Comparison of ENCODE assay signal across 8 mouse cellular contexts in the genomic region with DNA sequence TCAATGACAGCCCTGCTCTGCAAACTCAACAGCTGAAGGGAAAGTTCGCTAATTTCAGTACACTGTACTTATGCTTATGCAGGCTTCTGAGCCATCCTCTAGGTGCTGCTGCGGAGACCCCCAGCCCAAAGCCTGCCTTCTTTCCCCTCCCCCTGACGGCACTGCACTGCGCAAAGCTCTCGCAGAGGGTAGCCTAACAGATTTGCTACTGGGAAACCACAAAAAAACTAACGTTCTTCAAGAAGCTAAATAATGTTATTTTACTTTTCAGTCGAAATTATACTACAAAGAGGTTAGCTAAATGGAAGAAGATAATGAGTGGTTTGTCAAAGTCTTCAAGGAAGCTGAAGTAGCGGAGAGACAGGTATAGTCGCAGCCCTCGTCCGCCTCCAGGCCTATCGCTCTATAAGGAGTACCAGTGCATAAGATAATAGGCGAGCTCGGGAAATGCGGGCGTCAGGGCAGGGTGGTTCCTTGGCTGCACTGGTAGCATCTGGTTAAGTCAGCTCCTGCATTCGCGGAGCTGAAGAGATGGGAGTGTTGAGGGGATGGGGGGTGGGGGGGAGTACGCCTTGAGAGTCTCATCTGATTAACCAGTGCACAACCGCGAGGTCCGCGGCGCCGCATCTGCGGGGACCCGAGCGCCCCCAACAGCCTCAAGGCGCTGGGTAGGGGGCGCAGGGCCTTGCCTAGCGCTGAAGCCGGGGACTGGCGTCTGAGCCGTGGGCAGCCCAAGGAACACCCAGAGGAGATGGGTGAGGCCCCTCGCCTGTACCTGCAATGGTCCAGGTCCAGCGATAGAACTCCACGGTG. TPM values are rescaled to one million over a fixed set of nuclear protein-coding genes. Genes with fewer than 3 reads are reported as not detected.
DNase-seq lines count a peak whose midpoint lies in the region; ATAC-seq and TF ChIP-seq lines count a peak whose summit lies in the region.

No protein-coding gene starts in this region.

- TF ChIP-seq CTCF in gastrocnemius, adult 2 months (IDR thresholded peaks at IDR 0.05): no peak
- TF ChIP-seq CTCF in C2C12 (IDR thresholded peaks at IDR 0.05; ENCODE audit: control insufficient read depth, insufficient read depth, insufficient read length): no peak

- no peaks in the 10 kb centered on the region for H3K36me3 ChIP-seq in C2C12 (ENCODE audit: control insufficient read depth, insufficient read depth)

- H3ac ChIP-seq in C2C12 (ENCODE audit: control insufficient read depth, insufficient read length, low read depth): peak overlapping the region; percentile 49

- intact Hi-C loops in gastrocnemius, adult 2 months (cut with DNase I): no loop called here
- intact Hi-C loops in left cerebral cortex, postnatal 36 days (cut with DNase I): loop anchor here (1.0 kb wide), 1 partner anchor 29 kb away; a partner anchor contains a TSS

- no peaks in the 10 kb centered on the region for H3K27me3 ChIP-seq in C2C12 (ENCODE audit: control insufficient read depth, insufficient read depth, insufficient read length)

- H3K27ac ChIP-seq in gastrocnemius, adult 2 months: no peak overlapping the region

- DNase-seq in gastrocnemius, adult 2 months: no peak
- DNase-seq in gastrocnemius, postnatal 4 days (ENCODE audit: low spot score in 2 of 2): no peak
- DNase-seq in cerebellum, adult 9-10 months: peak; percentile 53
- peak; percentile 49 to 51 for DNase-seq in left cerebral cortex, postnatal 36 days (ENCODE audit: low spot score in 2 of 2)
- DNase-seq in neural tube, embryonic 10.5 days (ENCODE audit: extremely low spot score, low spot score): peak; percentile 43
- DNase-seq in spleen, postnatal 36 days (ENCODE audit: low spot score in 2 of 2): no peak

- peak overlapping the region; percentile 79 for H3K4me3 ChIP-seq in gastrocnemius, adult 2 months
- peak overlapping the region; percentile 23 for H3K4me3 ChIP-seq in C2C12 (ENCODE audit: insufficient read depth, poor library complexity, severe bottlenecking)

- H3K79me2 ChIP-seq in C2C12 (ENCODE audit: control insufficient read depth, insufficient read depth): no peaks in the 10 kb centered on the region

- H3K79me3 ChIP-seq in C2C12 (ENCODE audit: low read depth): no peaks in the 10 kb centered on the region

- ATAC-seq in granulocyte monocyte progenitor cell, adult 5-6 weeks (replicated peaks; ENCODE audit: poor library complexity, severe bottlenecking): peak; percentile 6

TF ChIP-seq in C2C12, 6 proteins besides CTCF, POLR2A, EP300 and RAD21:
- TF ChIP-seq CEBPB (IDR thresholded peaks at IDR 0.05; ENCODE audit: low read depth) (no peak), FOSL1 (IDR thresholded peaks at IDR 0.05; ENCODE audit: insufficient read depth, low read length, poor library complexity, severe bottlenecking) (no peak), USF1 (IDR thresholded peaks at IDR 0.05; ENCODE audit: low read depth) (no peak), MYOG (IDR thresholded peaks at IDR 0.05; ENCODE audit: control insufficient read depth, extremely low read depth, insufficient read length) (no peak)

RNA-seq across cellular contexts. Expression of a gene that starts 0.7 kb away (rescaled TPM):
- total RNA-seq in gastrocnemius, adult 2 months (2021): under 1 TPM; 0.08 to 0.25 TPM
- total RNA-seq in gastrocnemius, postnatal 4 days (2021): 1 to 10 TPM; 1.0 to 1.2 TPM
- 5.1 TPM for polyA plus RNA-seq in C2C12 (2012; fragmentation: generic; extraction: Trizol)
- not detected in 2 replicates for total RNA-seq in granulocyte monocyte progenitor cell, adult 5-6 weeks (2014; fragmentation: Nextera tagmentation)
- total RNA-seq in granulocyte monocyte progenitor cell, adult 5-6 weeks (2017): not detected in 2 replicates
- total RNA-seq in left cerebral cortex, postnatal 36 days (2021): 10 to 100 TPM; 70.8 to 78.0 TPM

RNA-seq across cellular contexts. Expression of a gene that starts 29.1 kb away (rescaled TPM):
- under 1 TPM; 0.08 to 0.14 TPM for total RNA-seq in gastrocnemius, adult 2 months (2021)
- 1 to 10 TPM; 9.4 to 9.7 TPM for total RNA-seq in gastrocnemius, postnatal 4 days (2021)
- 8.1 TPM for polyA plus RNA-seq in C2C12 (2012; fragmentation: generic; extraction: Trizol)
- 17.9 and 30.2 TPM in 2 replicates for total RNA-seq in granulocyte monocyte progenitor cell, adult 5-6 weeks (2014; fragmentation: Nextera tagmentation)
- total RNA-seq in granulocyte monocyte progenitor cell, adult 5-6 weeks (2017): 46.5 and 61.8 TPM in 2 replicates
- total RNA-seq in left cerebral cortex, postnatal 36 days (2021): under 1 TPM; 0.57 to 0.84 TPM

Comparison
In these comparisons a context has a peak if more than half of its experiments do, and no peak if none do; other contexts are left out.
1. RNA of a gene that starts 29.1 kb away (total RNA-seq): 17.9 to 61.8 TPM in granulocyte monocyte progenitor cell, adult 5-6 weeks and 9.4 to 9.7 TPM in gastrocnemius, postnatal 4 days; 0.57 to 0.84 TPM in left cerebral cortex, postnatal 36 days and 0.08 to 0.14 TPM in gastrocnemius, adult 2 months; every median in the first group is over 4 times any median in the second.
2. DNase-seq: peak in cerebellum, adult 9-10 months (single experiment), left cerebral cortex, postnatal 36 days (2 of 2) and neural tube, embryonic 10.5 days (single experiment); none in gastrocnemius, adult 2 months (single experiment), gastrocnemius, postnatal 4 days (0 of 2) and spleen, postnatal 36 days (0 of 2).
3. RNA of a gene that starts 0.7 kb away (total RNA-seq): 70.8 to 78.0 TPM in left cerebral cortex, postnatal 36 days; 1.0 to 1.2 TPM in gastrocnemius, postnatal 4 days, 0.08 to 0.25 TPM in gastrocnemius, adult 2 months and not detected in granulocyte monocyte progenitor cell, adult 5-6 weeks; every median in the first group is over 10 times any median in the second.